Mouse (Mus musculus) liver, embryonic 14.5 days (tissue): ENCODE measurements around the gene Msantd2.

ENCODE experiments used
- CTCF ChIP-seq: IDR thresholded peaks from 2 replicates; pipeline ENCODE4 v1.5.1; 2016; ENCODE audit warnings: antibody characterized with exemption, low read depth, control low read depth
- EP300 ChIP-seq: IDR thresholded peaks from 2 replicates; pipeline ENCODE4 v1.6.1; 2016; ENCODE audit warnings: antibody characterized with exemption, low read depth

GRCm38 (mm10) chr9:37504348-37504747 is 15.2 kb downstream of the Msantd2 start:
- TF ChIP-seq CTCF, result peak; percentile 38; the same call in 1 of the 2 replicates
- TF ChIP-seq EP300, result no peak
